Mouse (Mus musculus): ENCODE results near the gene Dock9.

The Dock9 gene

DNA sequence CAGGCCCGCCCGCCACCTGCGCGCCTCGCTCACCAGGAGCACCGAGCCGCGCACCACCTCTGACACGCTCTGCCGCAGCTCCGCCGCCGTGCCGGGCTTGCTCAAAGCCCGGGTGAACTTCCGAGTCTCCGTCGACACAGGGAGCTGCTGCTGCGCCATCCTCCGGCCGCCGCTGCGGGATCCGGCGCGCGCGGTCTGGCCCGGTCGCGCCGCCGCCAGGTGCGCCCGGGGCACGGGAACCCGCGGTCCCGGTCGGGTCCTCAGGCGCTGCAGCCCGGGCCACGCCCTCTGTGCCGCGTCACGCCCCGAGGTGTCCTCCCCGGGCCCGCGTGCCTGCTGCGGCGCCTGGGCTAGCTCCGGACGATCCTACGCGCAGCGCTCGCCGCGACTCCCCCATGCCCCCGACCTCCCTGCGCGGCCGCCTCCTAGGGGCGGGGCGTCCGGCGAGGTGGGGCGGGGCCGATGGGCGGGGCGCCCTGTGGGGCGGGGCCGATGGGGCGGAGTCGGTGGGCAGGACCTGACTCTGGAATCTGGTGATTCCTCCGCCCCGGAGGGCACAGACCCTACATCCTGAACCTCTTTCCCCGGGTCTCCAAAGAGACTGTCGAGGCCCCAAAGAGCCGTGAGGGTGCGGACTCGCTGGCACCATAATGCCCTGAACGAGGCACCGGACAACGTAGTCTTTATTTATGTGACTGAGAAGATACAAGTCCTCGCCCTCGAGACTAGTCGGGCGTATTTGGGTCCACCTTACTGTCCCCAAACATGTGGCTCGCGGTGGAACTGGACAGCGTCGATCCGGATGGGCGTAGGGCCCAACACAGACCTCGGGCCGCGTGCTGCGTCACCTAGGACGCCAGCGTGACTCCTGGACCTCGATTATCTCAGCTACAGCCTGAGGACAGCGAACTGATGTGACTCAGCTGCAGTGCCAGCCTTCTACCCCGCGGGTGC lies at the start of gene Dock9:
Dock9 (minus strand) TSS at position 381 of the 954 bp plus-strand sequence.
- peak; percentile 88 for DNase-seq (ENCODE audit: low spot score)

DNA sequence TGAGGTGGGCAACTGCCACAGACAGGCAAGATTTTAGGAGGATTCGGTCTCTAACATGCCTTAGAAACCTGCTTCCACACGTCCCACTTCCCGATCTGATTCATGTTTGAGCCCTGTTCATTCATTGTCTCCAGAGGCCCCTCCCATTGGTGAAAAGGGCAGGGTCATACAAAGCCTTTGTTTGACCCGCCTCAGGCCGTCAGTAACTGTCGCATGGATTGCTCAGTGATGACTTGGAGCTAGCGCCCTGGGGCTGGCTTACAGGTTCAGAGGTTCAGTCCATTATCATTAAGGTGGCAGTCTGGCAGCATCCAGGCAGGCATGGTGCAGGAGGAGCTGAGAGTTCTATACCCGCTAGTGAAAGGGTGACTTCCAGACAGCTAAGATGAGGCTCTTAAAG lies 46.8 kb upstream of the Dock9 start:
- DNase-seq (ENCODE audit: low spot score) = no peak

GRCm38 (mm10) chr14:121840217-121840616 lies 42.6 kb upstream of the Dock9 start:
- no peak for DNase-seq (ENCODE audit: low spot score)

GRCm38 (mm10) chr14:121838161-121838560 lies 40.5 kb upstream of the Dock9 start:
- DNase-seq (ENCODE audit: low spot score) = no peak

- no peak for DNase-seq (ENCODE audit: low spot score)
Measured at GRCm38 (mm10) chr14:121833001-121833520, 35.4 kb upstream of the Dock9 start.

- no peak for DNase-seq (ENCODE audit: low spot score)
Measured at GRCm38 (mm10) chr14:121829816-121830442, 32.3 kb upstream of the Dock9 start.

DNA sequence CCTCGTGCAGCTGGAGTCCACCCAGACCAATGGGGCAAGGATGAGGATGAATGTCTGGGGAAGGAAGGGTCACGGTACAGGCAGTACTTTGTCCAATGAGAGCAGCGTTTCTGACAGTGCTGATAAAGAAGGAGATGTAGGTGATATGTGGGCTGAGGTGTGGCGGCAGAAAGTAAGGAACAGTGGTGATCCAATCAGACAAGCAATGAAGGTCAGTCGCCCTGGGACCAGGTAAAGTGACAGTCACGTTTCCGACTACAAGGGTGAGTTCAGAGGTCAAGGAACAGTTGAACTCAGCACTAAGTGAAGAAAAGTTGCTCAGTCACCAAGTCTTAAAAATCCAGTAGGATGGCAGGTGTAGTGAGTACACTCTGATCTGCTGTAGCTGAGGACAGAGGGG lies 29.5 kb upstream of the Dock9 start:
- DNase-seq (ENCODE audit: low spot score) = no peak

DNA sequence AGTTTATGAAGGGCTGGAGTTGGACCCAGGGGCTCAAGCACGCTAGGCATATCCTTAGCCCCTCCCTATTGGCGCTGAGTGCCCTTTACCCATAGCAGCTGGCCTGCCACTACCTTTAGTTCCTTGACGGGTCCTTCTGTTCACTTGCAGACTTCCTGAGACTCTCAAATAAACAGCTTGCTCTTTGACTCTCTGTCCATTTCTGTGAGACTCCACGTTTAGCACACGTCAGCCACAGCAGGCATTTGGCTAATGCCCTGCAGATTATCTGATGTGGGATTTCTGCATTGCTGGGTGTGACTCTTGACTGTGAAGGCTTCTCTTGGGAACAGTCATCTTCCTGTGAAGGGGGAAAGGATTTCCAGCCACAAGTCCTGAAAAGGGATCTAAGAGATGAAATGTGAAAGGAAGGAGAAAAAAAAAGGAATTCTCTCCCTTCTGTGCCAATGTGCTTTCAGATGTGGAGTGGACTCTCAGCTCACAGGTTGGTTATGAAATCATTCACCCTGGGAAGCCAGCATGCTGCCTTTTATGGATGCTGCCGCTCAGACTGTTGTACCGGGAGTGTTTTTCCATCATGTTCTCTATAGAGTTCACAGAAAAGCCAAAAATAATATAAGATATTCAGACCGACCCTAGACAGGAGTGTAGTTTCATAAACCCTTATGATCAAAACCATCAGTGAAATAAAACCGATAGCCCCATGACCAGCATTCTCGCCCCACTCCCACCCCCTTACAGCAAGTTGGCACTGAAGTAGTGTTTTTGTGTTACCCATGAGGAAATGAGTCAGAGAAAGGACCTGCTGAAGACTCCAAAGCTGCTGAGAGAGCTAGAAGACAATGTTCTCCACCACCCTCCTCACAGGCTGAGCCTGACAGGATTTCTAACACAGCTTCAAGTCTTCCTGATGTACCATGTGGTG lies 28.1 kb upstream of the Dock9 start:
- DNase-seq (ENCODE audit: low spot score) = peak; percentile 72

- peak; percentile 99 for DNase-seq (ENCODE audit: low spot score)
Measured at GRCm38 (mm10) chr14:121824322-121825103, 26.9 kb upstream of the Dock9 start.

DNA sequence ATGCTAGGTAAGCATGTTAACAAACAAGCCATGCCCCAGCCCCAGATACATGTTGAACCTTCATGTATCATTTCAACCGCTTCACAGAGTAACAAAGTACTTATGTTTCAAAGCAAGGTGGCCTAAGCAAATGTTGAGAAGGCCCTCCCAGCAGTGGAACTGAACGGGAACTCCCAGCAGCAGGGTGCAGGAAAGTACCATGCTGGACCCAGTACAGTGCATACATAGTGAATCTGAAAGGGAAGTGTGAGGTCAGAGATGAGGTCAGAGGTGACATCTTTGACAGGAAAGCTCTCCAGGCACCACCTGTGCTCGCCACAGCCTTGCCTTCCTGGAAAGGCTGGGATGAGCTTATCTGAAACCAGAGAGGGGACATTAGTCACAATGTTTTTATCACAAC lies 25.4 kb upstream of the Dock9 start:
- no peak for DNase-seq (ENCODE audit: low spot score)

GRCm38 (mm10) chr14:121822506-121822905 lies 24.9 kb upstream of the Dock9 start:
- no peak for DNase-seq (ENCODE audit: low spot score)

DNA sequence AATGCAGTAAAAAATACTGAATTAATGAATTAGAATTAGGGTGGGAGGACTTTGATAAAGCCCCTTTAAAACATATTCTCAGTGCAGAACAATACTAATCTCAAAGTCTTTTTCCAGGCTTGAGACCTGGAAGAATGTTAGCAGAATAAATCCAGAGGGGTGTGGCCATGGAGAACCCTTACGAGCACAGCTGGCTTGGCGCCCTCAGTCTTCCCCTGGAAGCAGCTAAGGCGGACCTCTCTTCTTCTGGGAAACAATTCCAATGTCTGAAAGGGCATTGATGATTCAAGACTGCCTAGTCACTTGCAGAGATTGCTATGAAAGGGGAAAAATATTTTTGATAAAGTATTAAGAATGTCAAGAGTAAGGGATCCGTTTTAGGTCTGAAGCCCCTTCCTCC lies 9.2 kb upstream of the Dock9 start:
- DNase-seq (ENCODE audit: low spot score) = no peak

DNA sequence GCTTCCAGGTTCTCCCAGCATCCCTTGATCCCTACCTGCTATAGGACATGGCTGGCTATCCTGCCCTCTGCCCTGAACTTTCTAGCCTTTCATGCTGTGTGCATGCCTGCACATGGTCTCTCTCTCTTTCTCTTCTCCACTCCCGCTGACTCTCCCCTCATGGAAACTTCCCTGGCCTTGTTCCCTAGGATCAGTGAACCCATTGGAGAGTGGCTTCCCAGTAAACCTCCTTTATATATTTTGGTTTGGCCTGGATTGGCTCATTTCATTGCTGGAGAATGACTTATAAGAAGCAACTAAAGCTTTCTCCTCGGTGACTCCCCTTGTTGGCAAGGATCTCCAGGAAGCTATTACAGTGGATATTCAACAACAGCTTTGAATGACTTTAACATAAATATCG lies 8.7 kb upstream of the Dock9 start:
- DNase-seq (ENCODE audit: low spot score) = no peak

DNA sequence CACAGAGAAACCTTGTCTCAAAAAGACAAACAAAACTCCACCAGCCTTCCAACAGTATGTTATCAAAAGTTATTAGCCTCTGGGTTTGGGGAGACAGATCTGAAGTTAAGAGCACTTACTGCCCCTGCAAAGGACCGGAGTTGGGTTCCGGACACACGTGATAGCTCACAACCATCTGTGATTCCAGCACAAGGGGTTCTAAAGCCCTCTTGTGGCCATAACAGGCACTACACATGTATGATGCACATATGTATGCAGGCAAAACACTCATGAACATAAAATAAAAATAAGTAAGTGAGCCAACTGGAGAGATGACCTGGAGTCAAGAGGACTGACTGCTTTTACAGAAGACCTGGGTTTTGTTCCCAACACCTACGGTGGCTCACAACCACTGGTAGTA lies 6.8 kb upstream of the Dock9 start:
- no peak for DNase-seq (ENCODE audit: low spot score)

- peak; percentile 63 for DNase-seq (ENCODE audit: low spot score)
Measured at GRCm38 (mm10) chr14:121800962-121801361, 3.3 kb upstream of the Dock9 start.

- no peak for DNase-seq (ENCODE audit: low spot score)
Measured at GRCm38 (mm10) chr14:121799112-121799511, 1.5 kb upstream of the Dock9 start.

GRCm38 (mm10) chr14:121798411-121798799 lies 768 bp upstream of the Dock9 start:
- DNase-seq (ENCODE audit: low spot score) = peak; percentile 94

DNA sequence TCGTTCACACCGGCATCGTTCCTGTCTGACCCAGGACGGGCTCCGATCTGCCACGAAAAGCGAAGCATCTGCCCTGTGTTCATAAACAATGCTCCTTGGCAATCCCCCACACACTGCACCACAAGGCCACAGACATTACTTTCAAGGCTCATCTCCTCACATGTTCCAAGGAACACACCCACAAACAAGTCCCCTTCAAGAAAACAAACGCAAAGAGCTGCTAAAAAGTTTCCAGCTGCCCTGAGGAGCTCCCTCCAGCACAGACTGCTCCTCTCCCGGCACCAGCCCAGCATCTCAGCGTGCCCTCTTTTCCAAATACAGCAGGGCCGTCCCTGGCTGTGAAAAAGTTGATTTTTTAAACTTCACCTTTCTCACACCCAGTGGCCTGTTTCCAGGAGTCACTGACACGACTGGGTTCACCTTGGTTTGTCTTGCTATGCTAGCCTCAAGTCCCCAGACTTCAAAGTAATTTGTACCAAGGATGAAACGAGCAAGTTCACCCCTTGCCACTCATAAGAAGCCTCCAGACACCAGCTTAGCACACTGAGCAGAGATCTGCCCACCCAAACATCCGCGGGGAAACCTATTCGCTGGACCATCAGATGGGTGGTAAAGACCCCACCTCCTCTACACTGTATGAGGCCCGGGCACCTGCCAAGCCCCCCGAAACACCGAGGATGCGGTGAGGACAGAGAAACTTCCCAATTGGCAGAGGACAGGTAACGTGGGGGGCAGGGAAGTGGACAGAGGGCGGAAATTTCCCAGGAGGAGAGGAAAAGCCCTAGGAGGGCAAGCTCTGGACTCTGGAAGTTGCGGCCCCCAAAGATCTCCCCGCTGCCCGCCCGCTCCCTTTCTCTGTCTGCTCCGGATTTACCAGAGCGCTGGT lies 823 bp downstream of the Dock9 start:
- no peak for DNase-seq (ENCODE audit: low spot score)

DNA sequence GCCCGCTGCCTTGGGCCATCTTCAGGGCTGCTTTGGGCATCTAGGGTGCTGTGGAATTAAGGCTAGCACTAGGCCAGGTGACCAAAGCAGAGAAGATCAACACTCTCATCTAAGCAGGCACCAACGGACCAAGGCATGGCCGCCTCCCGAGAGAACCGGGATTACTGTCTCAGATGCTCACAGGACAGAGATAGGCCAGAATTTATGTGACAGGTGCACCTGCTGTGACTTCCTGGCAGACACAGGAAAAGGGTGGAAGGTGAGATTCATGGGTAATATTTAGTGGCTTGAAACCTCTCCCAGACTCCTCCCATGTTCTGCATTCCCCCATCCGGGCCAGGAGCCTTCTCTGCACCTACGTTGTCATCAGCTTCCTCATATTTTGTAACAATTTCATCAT lies 2.1 kb downstream of the Dock9 start:
- DNase-seq (ENCODE audit: low spot score) = no peak

DNA sequence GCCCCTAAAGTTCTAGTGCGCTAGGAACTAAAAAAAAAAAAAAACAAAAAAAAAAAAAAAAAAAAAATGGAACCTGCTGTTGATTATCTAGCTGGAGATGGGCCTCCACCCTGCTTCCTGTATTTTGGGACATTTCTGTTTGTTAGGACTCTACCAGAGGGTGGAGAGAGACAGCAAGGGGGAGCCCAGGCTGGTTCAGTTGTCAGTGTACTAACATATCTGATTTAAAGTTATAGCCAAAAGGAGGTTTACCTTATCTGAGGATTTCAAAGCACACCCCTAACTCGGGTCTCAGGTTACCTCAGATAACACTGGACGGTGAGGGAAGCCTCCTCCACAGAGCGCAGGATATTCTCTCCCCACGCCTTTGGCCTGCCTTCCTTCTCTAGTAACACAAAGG lies 4.0 kb downstream of the Dock9 start:
- DNase-seq (ENCODE audit: low spot score) = no peak

Data from adipocyte (in vitro differentiated cells).